Mouse (Mus musculus): ENCODE data around the gene Cgas.

Cgas gene

GRCm38 (mm10) chr9:78457026-78457425 lies 14.0 kb upstream of the Cgas start:
- DNase-seq (ENCODE audit: low read depth), result no peak

- no peak for DNase-seq (ENCODE audit: low read depth)
Observed at GRCm38 (mm10) chr9:78451382-78451781, 8.3 kb upstream of the Cgas start.

- DNase-seq (ENCODE audit: low read depth), result no peak
Observed at GRCm38 (mm10) chr9:78450404-78450803, 7.4 kb upstream of the Cgas start.

- DNase-seq (ENCODE audit: low read depth), result peak; percentile 70
Observed at GRCm38 (mm10) chr9:78447973-78448873, 5.2 kb upstream of the Cgas start, which contains the start of the genes Mto1 and Gm17324. Mto1 (plus strand) TSS chr9:78448208. Gm17324 (minus strand) TSS chr9:78448786.

- DNase-seq (ENCODE audit: low read depth), result no peak
Observed at GRCm38 (mm10) chr9:78447606-78447972, 4.6 kb upstream of the Cgas start.

GRCm38 (mm10) chr9:78442237-78442578 lies 829 bp downstream of the Cgas start:
- DNase-seq (ENCODE audit: low read depth), result no peak

- no peak for DNase-seq (ENCODE audit: low read depth)
Observed at GRCm38 (mm10) chr9:78439426-78439825, 3.6 kb downstream of the Cgas start.

- DNase-seq (ENCODE audit: low read depth), result no peak
Observed at GRCm38 (mm10) chr9:78432471-78432870, 10.6 kb downstream of the Cgas start.

- DNase-seq (ENCODE audit: low read depth), result no peak
Observed at GRCm38 (mm10) chr9:78430486-78430885, 12.6 kb downstream of the Cgas start.

- no peak for DNase-seq (ENCODE audit: low read depth)
Observed at GRCm38 (mm10) chr9:78429551-78429950, 13.5 kb downstream of the Cgas start.

GRCm38 (mm10) chr9:78428870-78429432 lies 14.1 kb downstream of the Cgas start:
- no peak for DNase-seq (ENCODE audit: low read depth)

- DNase-seq (ENCODE audit: low read depth), result no peak
Observed at GRCm38 (mm10) chr9:78428185-78428584, 14.9 kb downstream of the Cgas start.

GRCm38 (mm10) chr9:78427362-78427781 lies 15.7 kb downstream of the Cgas start:
- DNase-seq (ENCODE audit: low read depth), result no peak

GRCm38 (mm10) chr9:78401596-78401995 lies 41.4 kb downstream of the Cgas start:
- no peak for DNase-seq (ENCODE audit: low read depth)

- DNase-seq (ENCODE audit: low read depth), result no peak
Observed at GRCm38 (mm10) chr9:78400570-78400969, 42.5 kb downstream of the Cgas start.

GRCm38 (mm10) chr9:78396517-78396916 lies 46.5 kb downstream of the Cgas start:
- no peak for DNase-seq (ENCODE audit: low read depth)

- no peak for DNase-seq (ENCODE audit: low read depth)
Observed at GRCm38 (mm10) chr9:78395630-78396351, 47.2 kb downstream of the Cgas start, which contains the start of gene Ddx43. Ddx43 (plus strand) TSS chr9:78395777.

GRCm38 (mm10) chr9:78395244-78395629 lies 47.8 kb downstream of the Cgas start:
- no peak for DNase-seq (ENCODE audit: low read depth)

- DNase-seq (ENCODE audit: low read depth), result no peak
Observed at GRCm38 (mm10) chr9:78394602-78395001, 48.4 kb downstream of the Cgas start.

- DNase-seq (ENCODE audit: low read depth), result no peak
Observed at GRCm38 (mm10) chr9:78393741-78394140, 49.3 kb downstream of the Cgas start.

GRCm38 (mm10) chr9:78389981-78390380 lies 53.1 kb downstream of the Cgas start:
- peak; percentile 27 for DNase-seq (ENCODE audit: low read depth)

GRCm38 (mm10) chr9:78386947-78387346 lies 56.1 kb downstream of the Cgas start:
- DNase-seq (ENCODE audit: low read depth), result no peak

- no peak for DNase-seq (ENCODE audit: low read depth)
Observed at GRCm38 (mm10) chr9:78385893-78386292, 57.1 kb downstream of the Cgas start.

All from fibroblast of lung, adult 2 months (primary cell).